Mouse (Mus musculus) neural tube, postnatal 0 days (tissue): ENCODE measurements around the gene Nap1l5. TPM values are rescaled to one million over a fixed set of nuclear protein-coding genes. Genes with fewer than 3 reads are reported as not detected.

ENCODE experiments used
- polyA plus RNA-seq: library from polyadenylated mRNA; unstranded; fragments of >200 nt; fragmentation: Nextera tagmentation; extraction: Ambion mirVana; gene quantifications from 2 replicates; pipeline ENCODE4 v1.2.1, GENCODE M21; 2015

The Nap1l5 gene
- 935 and 956 TPM in 2 replicates for polyA plus RNA-seq

GRCm38 (mm10) chr6:58906852-58907261, at the start of gene Nap1l5:
Nap1l5 (minus strand) TSS chr6:58907076.

Other genes with a start within 250 kb of the Nap1l5 start
- gene Herc3, start 75.6 kb downstream of the Nap1l5 start, polyA plus RNA-seq: 39.4 and 40.6 TPM in 2 replicates
- gene Fam13a, start 117.5 kb upstream of the Nap1l5 start, polyA plus RNA-seq: 15.0 and 20.3 TPM in 2 replicates